Mouse (Mus musculus) T-helper 1 cell (primary cell): ENCODE measurements around the gene Gm13272.
"Not testable (repeated sequence)": the region's sequence is repeated elsewhere in the genome, so short reads cannot be mapped to it uniquely, and the experiment has no call there.

Source experiments
- in situ Hi-C: fragments of 300-600 bp; cut with MboI, MseI; formaldehyde crosslinking; loops from one replicate; pipeline ENCODE4 v1.15.1; 2025; ENCODE audit warnings: high pct_unique_total_duplicates

Gene Gm13272

DNA sequence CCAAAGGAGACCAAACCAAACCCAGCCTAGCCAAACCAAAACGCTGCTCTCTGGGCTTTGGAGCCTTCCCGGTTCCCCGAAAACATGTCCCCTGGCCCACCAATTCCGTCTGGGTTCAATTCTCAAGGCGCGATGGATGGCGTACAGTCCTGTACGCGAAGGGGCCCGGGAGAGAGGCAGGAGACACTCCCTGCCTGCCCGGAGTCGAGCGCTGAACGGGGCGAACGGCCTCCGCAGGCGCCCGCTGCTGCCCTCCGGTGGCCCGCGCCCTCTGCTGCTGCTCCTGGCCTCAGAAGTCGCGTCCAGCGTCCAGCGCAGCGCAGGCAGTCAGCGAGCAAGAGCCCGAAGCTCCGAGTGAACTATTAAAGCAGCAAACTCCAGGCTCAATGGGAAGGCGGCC, 2.7 kb downstream of the Gm13272 start:
- in situ Hi-C loops: loop anchor here (25.0 kb wide), 1 partner anchor 770 kb away; no protein-coding TSS in a partner anchor

DNA sequence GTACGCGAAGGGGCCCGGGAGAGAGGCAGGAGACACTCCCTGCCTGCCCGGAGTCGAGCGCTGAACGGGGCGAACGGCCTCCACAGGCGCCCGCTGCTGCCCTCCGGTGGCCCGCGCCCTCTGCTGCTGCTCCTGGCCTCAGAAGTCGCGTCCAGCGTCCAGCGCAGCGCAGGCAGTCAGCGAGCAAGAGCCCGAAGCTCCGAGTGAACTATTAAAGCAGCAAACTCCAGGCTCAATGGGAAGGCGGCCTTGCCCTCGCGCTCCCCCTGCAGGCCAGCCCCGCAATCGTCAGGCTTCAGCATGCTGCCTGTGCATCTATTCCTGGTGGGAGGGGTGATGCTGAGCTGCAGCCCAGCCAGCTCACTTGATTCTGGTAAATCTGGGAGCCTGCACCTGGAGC, 5.8 kb downstream of the Gm13272 start, which contains the start of gene Gm13276:
Gm13276 (plus strand) TSS at position 301 of the 400 bp plus-strand sequence.
- in situ Hi-C loops: loop anchor here (5.0 to 25.0 kb wide), 2 partner anchors 33 to 773 kb away; partner anchors contain the start of gene Gm13271

DNA sequence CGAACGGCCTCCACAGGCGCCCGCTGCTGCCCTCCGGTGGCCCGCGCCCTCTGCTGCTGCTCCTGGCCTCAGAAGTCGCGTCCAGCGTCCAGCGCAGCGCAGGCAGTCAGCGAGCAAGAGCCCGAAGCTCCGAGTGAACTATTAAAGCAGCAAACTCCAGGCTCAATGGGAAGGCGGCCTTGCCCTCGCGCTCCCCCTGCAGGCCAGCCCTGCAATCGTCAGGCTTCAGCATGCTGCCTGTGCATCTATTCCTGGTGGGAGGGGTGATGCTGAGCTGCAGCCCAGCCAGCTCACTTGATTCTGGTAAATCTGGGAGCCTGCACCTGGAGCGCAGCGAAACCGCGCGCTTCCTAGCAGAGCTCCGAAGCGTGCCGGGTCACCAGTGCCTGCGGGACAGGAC, 8.8 kb downstream of the Gm13272 start, which contains the start of gene Gm13277:
Gm13277 (plus strand) TSS at position 231 of the 400 bp plus-strand sequence.
- in situ Hi-C loops: loop anchor here (5.0 to 25.0 kb wide), 2 partner anchors 36 to 776 kb away; partner anchors contain the start of gene Gm13271

DNA sequence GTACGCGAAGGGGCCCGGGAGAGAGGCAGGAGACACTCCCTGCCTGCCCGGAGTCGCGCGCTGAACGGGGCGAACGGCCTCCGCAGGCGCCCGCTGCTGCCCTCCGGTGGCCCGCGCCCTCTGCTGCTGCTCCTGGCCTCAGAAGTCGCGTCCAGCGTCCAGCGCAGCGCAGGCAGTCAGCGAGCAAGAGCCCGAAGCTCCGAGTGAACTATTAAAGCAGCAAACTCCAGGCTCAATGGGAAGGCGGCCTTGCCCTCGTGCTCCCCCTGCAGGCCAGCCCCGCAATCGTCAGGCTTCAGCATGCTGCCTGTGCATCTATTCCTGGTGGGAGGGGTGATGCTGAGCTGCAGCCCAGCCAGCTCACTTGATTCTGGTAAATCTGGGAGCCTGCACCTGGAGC, 11.6 kb downstream of the Gm13272 start, which contains the start of gene Gm13278:
Gm13278 (plus strand) TSS at position 301 of the 400 bp plus-strand sequence.
- in situ Hi-C loops: loop anchor here (25.0 kb wide), 1 partner anchor 779 kb away; no protein-coding TSS in a partner anchor

DNA sequence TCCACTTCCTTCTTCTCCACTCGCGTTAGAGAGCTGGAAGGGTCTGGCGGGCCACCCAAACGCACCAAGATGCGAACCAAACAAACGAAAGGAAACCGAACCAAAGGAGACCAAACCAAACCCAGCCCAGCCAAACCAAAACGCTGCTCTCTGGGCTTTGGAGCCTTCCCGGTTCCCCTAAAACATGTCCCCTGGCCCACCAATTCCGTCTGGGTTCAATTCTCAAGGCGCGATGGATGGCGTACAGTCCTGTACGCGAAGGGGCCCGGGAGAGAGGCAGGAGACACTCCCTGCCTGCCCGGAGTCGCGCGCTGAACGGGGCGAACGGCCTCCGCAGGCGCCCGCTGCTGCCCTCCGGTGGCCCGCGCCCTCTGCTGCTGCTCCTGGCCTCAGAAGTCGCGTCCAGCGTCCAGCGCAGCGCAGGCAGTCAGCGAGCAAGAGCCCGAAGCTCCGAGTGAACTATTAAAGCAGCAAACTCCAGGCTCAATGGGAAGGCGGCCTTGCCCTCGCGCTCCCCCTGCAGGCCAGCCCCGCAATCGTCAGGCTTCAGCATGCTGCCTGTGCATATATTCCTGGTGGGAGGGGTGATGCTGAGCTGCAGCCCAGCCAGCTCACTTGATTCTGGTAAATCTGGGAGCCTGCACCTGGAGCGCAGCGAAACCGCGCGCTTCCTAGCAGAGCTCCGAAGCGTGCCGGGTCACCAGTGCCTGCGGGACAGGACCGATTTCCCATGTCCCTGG, 14.5 kb downstream of the Gm13272 start, which contains the start of gene Gm13275:
Gm13275 (plus strand) TSS at position 552 of the 740 bp plus-strand sequence.
- in situ Hi-C loops: loop anchor here (25.0 kb wide), 1 partner anchor 782 kb away; no protein-coding TSS in a partner anchor

DNA sequence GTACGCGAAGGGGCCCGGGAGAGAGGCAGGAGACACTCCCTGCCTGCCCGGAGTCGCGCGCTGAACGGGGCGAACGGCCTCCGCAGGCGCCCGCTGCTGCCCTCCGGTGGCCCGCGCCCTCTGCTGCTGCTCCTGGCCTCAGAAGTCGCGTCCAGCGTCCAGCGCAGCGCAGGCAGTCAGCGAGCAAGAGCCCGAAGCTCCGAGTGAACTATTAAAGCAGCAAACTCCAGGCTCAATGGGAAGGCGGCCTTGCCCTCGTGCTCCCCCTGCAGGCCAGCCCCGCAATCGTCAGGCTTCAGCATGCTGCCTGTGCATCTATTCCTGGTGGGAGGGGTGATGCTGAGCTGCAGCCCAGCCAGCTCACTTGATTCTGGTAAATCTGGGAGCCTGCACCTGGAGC, 17.4 kb downstream of the Gm13272 start, which contains the start of gene Gm13279:
Gm13279 (plus strand) TSS at position 301 of the 400 bp plus-strand sequence.
- in situ Hi-C loops: loop anchor here (25.0 kb wide), 1 partner anchor 785 kb away; no protein-coding TSS in a partner anchor

DNA sequence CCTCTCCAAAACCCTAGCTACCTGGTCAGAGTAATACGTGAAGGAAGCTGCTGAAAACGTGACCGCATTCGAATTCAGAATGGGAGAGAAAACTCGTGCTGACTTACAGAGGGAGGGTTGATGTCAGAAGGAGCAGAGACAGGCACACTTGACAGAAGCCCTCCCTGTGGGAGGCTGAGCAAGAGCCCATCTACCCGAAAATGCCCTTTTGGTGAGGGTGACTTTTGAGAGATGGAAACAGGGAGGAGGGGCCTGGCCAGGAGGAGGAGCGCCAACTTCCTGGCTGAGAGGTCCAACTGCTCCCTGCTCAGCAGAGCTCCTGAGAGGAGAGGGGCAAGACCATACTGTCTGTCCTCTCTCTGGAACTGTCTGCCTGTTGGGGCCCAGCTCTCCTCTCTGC, 19.7 kb downstream of the Gm13272 start, which contains the start of gene Gm13285:
Gm13285 (plus strand) TSS at position 301 of the 400 bp plus-strand sequence.
- in situ Hi-C loops: loop anchor here (25.0 kb wide), 1 partner anchor 787 kb away; no protein-coding TSS in a partner anchor

DNA sequence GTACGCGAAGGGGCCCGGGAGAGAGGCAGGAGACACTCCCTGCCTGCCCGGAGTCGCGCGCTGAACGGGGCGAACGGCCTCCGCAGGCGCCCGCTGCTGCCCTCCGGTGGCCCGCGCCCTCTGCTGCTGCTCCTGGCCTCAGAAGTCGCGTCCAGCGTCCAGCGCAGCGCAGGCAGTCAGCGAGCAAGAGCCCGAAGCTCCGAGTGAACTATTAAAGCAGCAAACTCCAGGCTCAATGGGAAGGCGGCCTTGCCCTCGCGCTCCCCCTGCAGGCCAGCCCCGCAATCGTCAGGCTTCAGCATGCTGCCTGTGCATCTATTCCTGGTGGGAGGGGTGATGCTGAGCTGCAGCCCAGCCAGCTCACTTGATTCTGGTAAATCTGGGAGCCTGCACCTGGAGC, 23.3 kb downstream of the Gm13272 start, which contains the start of gene Gm13287:
Gm13287 (plus strand) TSS at position 301 of the 400 bp plus-strand sequence.
- in situ Hi-C loops: not testable (repeated sequence)

DNA sequence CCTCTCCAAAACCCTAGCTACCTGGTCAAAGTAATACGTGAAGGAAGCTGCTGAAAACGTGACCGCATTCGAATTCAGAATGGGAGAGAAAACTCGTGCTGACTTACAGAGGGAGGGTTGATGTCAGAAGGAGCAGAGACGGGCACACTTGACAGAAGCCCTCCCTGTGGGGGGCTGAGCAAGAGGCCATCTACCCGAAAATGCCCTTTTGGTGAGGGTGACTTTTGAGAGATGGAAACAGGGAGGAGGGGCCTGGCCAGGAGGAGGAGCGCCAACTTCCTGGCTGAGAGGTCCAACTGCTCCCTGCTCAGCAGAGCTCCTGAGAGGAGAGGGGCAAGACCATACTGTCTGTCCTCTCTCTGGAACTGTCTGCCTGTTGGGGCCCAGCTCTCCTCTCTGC, 25.6 kb downstream of the Gm13272 start, which contains the start of gene Gm13288:
Gm13288 (plus strand) TSS at position 301 of the 400 bp plus-strand sequence.
- in situ Hi-C loops: loop anchor here (5.0 kb wide), 1 partner anchor 33 kb away; the partner anchor contains the start of gene Gm13290

DNA sequence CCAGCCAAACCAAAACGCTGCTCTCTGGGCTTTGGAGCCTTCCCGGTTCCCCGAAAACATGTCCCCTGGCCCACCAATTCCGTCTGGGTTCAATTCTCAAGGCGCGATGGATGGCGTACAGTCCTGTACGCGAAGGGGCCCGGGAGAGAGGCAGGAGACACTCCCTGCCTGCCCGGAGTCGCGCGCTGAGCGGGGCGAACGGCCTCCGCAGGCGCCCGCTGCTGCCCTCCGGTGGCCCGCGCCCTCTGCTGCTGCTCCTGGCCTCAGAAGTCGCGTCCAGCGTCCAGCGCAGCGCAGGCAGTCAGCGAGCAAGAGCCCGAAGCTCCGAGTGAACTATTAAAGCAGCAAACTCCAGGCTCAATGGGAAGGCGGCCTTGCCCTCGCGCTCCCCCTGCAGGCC, 26.1 kb downstream of the Gm13272 start:
- in situ Hi-C loops: loop anchor here (5.0 kb wide), 1 partner anchor 33 kb away; the partner anchor contains the start of gene Gm13290

DNA sequence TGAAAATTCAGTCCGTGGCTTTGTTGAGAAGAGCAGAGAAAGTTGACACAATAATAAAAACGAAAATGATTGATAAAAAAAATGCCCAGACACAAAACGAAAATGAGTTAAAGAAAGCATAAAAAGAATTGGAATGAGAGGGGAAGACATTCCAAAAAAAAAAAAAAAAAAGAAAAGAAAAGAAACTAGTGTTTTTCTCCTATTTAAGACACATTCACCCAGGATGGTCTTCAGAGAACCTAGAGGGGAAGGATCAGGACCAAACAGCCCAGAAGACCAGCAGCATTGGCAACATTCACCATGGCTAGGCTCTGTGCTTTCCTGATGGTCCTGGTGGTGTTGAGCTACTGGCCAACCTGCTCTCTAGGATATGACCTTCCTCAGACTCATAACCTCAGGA, 36.3 kb downstream of the Gm13272 start, which contains the start of gene Ifna7:
Ifna7 (plus strand) TSS at position 301 of the 400 bp plus-strand sequence.
- in situ Hi-C loops: no loop called here

DNA sequence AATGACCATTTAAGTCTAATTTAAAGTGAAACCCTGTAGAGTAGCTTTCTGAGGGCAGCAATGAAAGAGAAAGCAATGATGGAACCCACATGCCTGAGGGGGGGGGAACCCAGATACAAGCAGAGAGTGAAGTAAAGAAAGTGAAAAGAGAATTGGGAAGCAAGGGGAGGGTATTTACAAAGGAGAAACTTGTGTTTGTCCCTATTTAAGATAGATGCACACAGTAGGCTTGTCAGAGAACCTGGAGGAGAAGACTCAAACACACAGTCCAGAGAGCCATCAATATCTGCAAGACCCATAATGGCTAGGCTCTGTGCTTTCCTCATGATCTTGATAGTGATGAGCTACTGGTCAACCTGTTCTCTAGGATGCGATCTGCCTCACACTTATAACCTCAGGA, 40.0 kb downstream of the Gm13272 start, which contains the start of gene Ifna11:
Ifna11 (plus strand) TSS at position 301 of the 400 bp plus-strand sequence.
- in situ Hi-C loops: no loop called here

DNA sequence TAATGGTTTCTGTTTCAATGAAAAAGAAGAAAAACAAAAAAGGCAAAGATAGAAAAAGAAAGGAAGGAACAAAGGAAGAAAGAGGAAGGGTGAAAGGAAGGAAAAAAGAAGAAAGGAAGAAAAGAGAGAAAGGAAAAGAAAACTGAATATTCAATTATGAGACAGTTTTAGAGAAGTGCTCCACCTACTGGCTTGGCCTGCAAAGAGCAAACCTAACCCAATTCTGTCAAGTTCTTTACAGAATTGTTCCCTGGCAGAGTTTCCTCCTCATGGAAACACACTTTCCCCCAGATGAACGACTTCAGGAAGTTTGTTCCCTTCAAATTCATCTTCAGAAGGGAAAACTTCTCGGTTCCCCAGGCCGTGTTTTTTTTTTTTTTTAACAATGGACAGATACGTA, 43.3 kb downstream of the Gm13272 start:
- in situ Hi-C loops: no loop called here

DNA sequence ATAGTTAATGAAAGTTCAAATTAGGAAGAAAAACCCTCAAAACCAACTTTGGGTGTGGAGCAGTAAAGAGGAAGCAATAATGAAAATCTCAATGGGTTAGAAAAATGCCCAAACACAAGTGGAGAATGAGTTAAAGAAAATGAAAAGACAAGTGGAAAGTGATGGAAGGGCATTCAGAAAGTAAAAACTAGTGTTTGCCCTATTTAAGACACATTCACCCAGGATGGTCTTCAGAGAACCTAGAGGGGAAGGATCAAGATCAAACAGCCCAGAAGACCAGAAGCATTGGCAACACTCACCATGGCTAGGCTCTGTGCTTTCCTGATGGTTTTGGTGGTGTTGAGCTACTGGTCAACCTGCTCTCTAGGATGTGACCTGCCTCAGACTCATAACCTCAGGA, 47.5 kb downstream of the Gm13272 start, which contains the start of gene Ifna6:
Ifna6 (plus strand) TSS at position 301 of the 400 bp plus-strand sequence.
- in situ Hi-C loops: not testable (repeated sequence)
